Mouse (Mus musculus): ENCODE measurements around the gene Sin3a. TPM values are rescaled to one million over a fixed set of nuclear protein-coding genes. Genes with fewer than 3 reads are reported as not detected.

Sin3a gene
- polyA plus RNA-seq, 2 experiments: 14.9 to 20.5 TPM

GRCm38 (mm10) chr9:57082236-57082635 lies 10.4 kb downstream of the Sin3a start:
- no peak for DNase-seq (ENCODE audit: low read depth in 3 of 3, low spot score in 3 of 3)
- no peak for TF ChIP-seq EP300 (IDR thresholded peaks at IDR 0.05; ENCODE audit: low read depth)
- 74% methylated on average over 3 of the region's 3 CpGs for WGBS (ENCODE audit: insufficient replicate concordance)
- H3K4me1 ChIP-seq (replicated peaks; ENCODE audit: control insufficient read depth in 2 of 2, insufficient read depth in 2 of 2, low read length in 1 of 2): peaks cover 0 to 4% of the 10 kb centered on the region in 2 experiments; a peak in 3 of 4 replicates
- no peak overlapping the region for H3K4me3 ChIP-seq (ENCODE audit: insufficient read depth in 1 of 2, low read depth in 2 of 2, low read length in 2 of 2)
- no peak overlapping the region for H3K4me2 ChIP-seq (ENCODE audit: low read depth)
- H3K9ac ChIP-seq (replicated peaks): no peak overlapping the region
- H3K27me3 ChIP-seq (ENCODE audit: control insufficient read depth, insufficient read depth, low read length): no peaks in the 10 kb centered on the region
- ATAC-seq (ENCODE audit: insufficient read depth): no peak
- H3K27ac ChIP-seq: no peak overlapping the region
- H3K9me3 ChIP-seq (ENCODE audit: control insufficient read depth, low read length): no peaks in the 10 kb centered on the region
- peaks cover 2% of the 10 kb centered on the region; the same call in 1 of the 2 replicates for H3K36me3 ChIP-seq (replicated peaks; ENCODE audit: control insufficient read depth, insufficient read depth, low read depth)

- WGBS (ENCODE audit: insufficient replicate concordance): 89% methylated on average over 13 of the region's 13 CpGs
- DNase-seq (ENCODE audit: low read depth in 3 of 3, low spot score in 3 of 3) (no peak), ATAC-seq (ENCODE audit: insufficient read depth) (no peak)
- Histone ChIP-seq H3K4me3 (ENCODE audit: insufficient read depth in 1 of 2, low read depth in 2 of 2, low read length in 2 of 2) (no peak overlapping the region), H3K36me3 (replicated peaks; ENCODE audit: control insufficient read depth, insufficient read depth, low read depth) (peaks cover 60% of the 10 kb centered on the region), H3K4me2 (ENCODE audit: low read depth) (no peak overlapping the region), H3K27me3 (ENCODE audit: control insufficient read depth, insufficient read depth, low read length) (no peaks in the 10 kb centered on the region), H3K27ac (no peak overlapping the region), H3K4me1 (replicated peaks; ENCODE audit: control insufficient read depth in 2 of 2, insufficient read depth in 2 of 2, low read length in 1 of 2) (no peaks in the 10 kb centered on the region), H3K9ac (replicated peaks) (no peak overlapping the region), H3K9me3 (ENCODE audit: control insufficient read depth, low read length) (no peaks in the 10 kb centered on the region)
- no peak for TF ChIP-seq EP300 (IDR thresholded peaks at IDR 0.05; ENCODE audit: low read depth)
- no peak for TF ChIP-seq CTCF (IDR thresholded peaks at IDR 0.05; ENCODE audit: low read depth)
These were observed 45.5 kb downstream of the Sin3a start for GRCm38 (mm10) chr9:57117261-57117755.

GRCm38 (mm10) chr9:57129641-57130040 lies 57.8 kb downstream of the Sin3a start:
- peak overlapping the region; percentile 75 for H3K9ac ChIP-seq (replicated peaks)
- H3K27me3 ChIP-seq (ENCODE audit: control insufficient read depth, insufficient read depth, low read length): no peaks in the 10 kb centered on the region
- DNase-seq (ENCODE audit: low read depth in 3 of 3, low spot score in 3 of 3) (no peak), ATAC-seq (ENCODE audit: insufficient read depth) (no peak)
- H3K4me2 ChIP-seq (ENCODE audit: low read depth): peak overlapping the region; percentile 92
- no peak overlapping the region for H3K27ac ChIP-seq
- H3K36me3 ChIP-seq (replicated peaks; ENCODE audit: control insufficient read depth, insufficient read depth, low read depth): peaks cover 35% of the 10 kb centered on the region
- H3K9me3 ChIP-seq (ENCODE audit: control insufficient read depth, low read length): no peaks in the 10 kb centered on the region
- TF ChIP-seq EP300 (IDR thresholded peaks at IDR 0.05; ENCODE audit: low read depth): no peak
- no peak for TF ChIP-seq CTCF (IDR thresholded peaks at IDR 0.05; ENCODE audit: low read depth)
- H3K4me3 ChIP-seq (ENCODE audit: insufficient read depth in 1 of 2, low read depth in 2 of 2, low read length in 2 of 2): peak overlapping the region in 1 of 2 experiments; percentile 64; a peak in 2 of 4 replicates
- peaks cover 0 to 8% of the 10 kb centered on the region in 2 experiments; a peak in 3 of 4 replicates for H3K4me1 ChIP-seq (replicated peaks; ENCODE audit: control insufficient read depth in 2 of 2, insufficient read depth in 2 of 2, low read length in 1 of 2)

GRCm38 (mm10) chr9:57130577-57131433 lies 59.0 kb downstream of the Sin3a start, which contains the start of gene Man2c1:
Gene Man2c1, plus strand, starts transcription at chr9:57130690.
- H3K4me3 ChIP-seq (ENCODE audit: insufficient read depth in 1 of 2, low read depth in 2 of 2, low read length in 2 of 2): peak within 1 kb of the TSS; percentile 64 to 79
- DNase-seq (ENCODE audit: low read depth in 3 of 3, low spot score in 3 of 3) (peak; percentile 88 to 89 (median 88)), ATAC-seq (ENCODE audit: insufficient read depth) (peak; percentile 90)
- H3K4me1 ChIP-seq (replicated peaks; ENCODE audit: control insufficient read depth in 2 of 2, insufficient read depth in 2 of 2, low read length in 1 of 2): peaks cover 0 to 8% of the 10 kb centered on the region in 2 experiments; a peak in 3 of 4 replicates
- H3K27ac ChIP-seq: peak within 1 kb of the TSS; percentile 83
- H3K36me3 ChIP-seq (replicated peaks; ENCODE audit: control insufficient read depth, insufficient read depth, low read depth): peaks cover 27% of the 10 kb centered on the region
- H3K9ac ChIP-seq (replicated peaks): peak within 1 kb of the TSS; percentile 75
- no peaks in the 10 kb centered on the region for H3K27me3 ChIP-seq (ENCODE audit: control insufficient read depth, insufficient read depth, low read length)
- WGBS (ENCODE audit: insufficient replicate concordance): under 1% methylated on average over 58 of the region's 58 CpGs
- peak within 1 kb of the TSS; percentile 92 for H3K4me2 ChIP-seq (ENCODE audit: low read depth)
- no peaks in the 10 kb centered on the region for H3K9me3 ChIP-seq (ENCODE audit: control insufficient read depth, low read length)
- no peak; the same call in 1 of the 2 replicates for TF ChIP-seq EP300 (IDR thresholded peaks at IDR 0.05; ENCODE audit: low read depth)
- TF ChIP-seq CTCF (IDR thresholded peaks at IDR 0.05; ENCODE audit: low read depth): peak; percentile 94

GRCm38 (mm10) chr9:57137246-57137645 lies 65.4 kb downstream of the Sin3a start:
- Histone ChIP-seq H3K27ac (no peak overlapping the region), H3K4me1 (replicated peaks; ENCODE audit: control insufficient read depth in 2 of 2, insufficient read depth in 2 of 2, low read length in 1 of 2) (no peaks in the 10 kb centered on the region), H3K27me3 (ENCODE audit: control insufficient read depth, insufficient read depth, low read length) (no peaks in the 10 kb centered on the region), H3K36me3 (replicated peaks; ENCODE audit: control insufficient read depth, insufficient read depth, low read depth) (no peaks in the 10 kb centered on the region; the same call in 1 of the 2 replicates), H3K9ac (replicated peaks) (no peak overlapping the region), H3K9me3 (ENCODE audit: control insufficient read depth, low read length) (no peaks in the 10 kb centered on the region), H3K4me2 (ENCODE audit: low read depth) (no peak overlapping the region), H3K4me3 (ENCODE audit: insufficient read depth in 1 of 2, low read depth in 2 of 2, low read length in 2 of 2) (no peak overlapping the region)
- ATAC-seq (ENCODE audit: insufficient read depth): no peak
- TF ChIP-seq CTCF (IDR thresholded peaks at IDR 0.05; ENCODE audit: low read depth) (no peak), EP300 (IDR thresholded peaks at IDR 0.05; ENCODE audit: low read depth) (no peak)
- WGBS (ENCODE audit: insufficient replicate concordance): 71% methylated on average over 6 of the region's 6 CpGs
- DNase-seq (ENCODE audit: low read depth in 3 of 3, low spot score in 3 of 3): no peak

Data from liver, embryonic 14.5 days (tissue).